Mouse (Mus musculus): ENCODE results near the gene Fbxw22. TPM values are rescaled to one million over a fixed set of nuclear protein-coding genes. Genes with fewer than 3 reads are reported as not detected.

Fbxw22 gene
- not detected in 2 replicates for polyA plus RNA-seq (2021; fragmentation: Nextera tagmentation)
- long read RNA-seq, experiment 1, result 0 reads
- long read RNA-seq, experiment 2, result 0 reads

DNA sequence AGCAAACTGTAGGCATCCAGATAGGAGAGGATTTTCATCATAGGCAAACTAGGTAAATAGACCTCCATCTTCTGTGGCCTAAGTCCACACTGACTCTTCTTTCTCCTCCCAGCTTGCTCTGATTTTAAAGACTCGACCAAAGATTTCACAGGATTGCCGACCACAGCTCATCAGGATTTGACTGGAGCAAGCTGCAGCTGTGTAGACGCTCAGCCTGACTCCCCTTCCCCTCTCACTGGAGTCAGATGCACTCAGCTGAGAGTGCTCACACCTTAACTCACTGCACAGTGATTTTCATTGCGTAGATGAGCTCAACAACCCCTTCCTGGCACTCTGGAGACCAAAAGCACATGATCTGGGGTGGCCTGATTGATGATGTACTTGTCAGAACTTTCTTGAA, at the start of gene Fbxw22:
Gene Fbxw22, minus strand, starts transcription at position 101 of the 400 bp plus-strand sequence.

GRCm38 (mm10) chr9:109449040-109449439, 44.9 kb upstream of the Fbxw22 start, which contains the start of gene Fbxw16:
Gene Fbxw16 (minus strand): TSS chr9:109449140.

GRCm38 (mm10) chr9:109339559-109339958, 64.5 kb downstream of the Fbxw22 start, which contains the start of gene Fbxw28:
Gene Fbxw28 (minus strand): TSS chr9:109339659.

Other genes starting within 250 kb of the Fbxw22 start
- gene Fbxw21, start 242.3 kb downstream of the Fbxw22 start, polyA plus RNA-seq (2021; fragmentation: Nextera tagmentation), result not detected in 2 replicates
- not detected in 2 replicates for gene Fbxw13, start 208.3 kb downstream of the Fbxw22 start, polyA plus RNA-seq (2021; fragmentation: Nextera tagmentation)
- not detected in 2 replicates for gene Fbxw20, start 169.5 kb downstream of the Fbxw22 start, polyA plus RNA-seq (2021; fragmentation: Nextera tagmentation)
- not detected in 2 replicates for gene Fbxw14, start 116.6 kb downstream of the Fbxw22 start, polyA plus RNA-seq (2021; fragmentation: Nextera tagmentation)
- gene Fbxw28, start 64.6 kb downstream of the Fbxw22 start, polyA plus RNA-seq (2021; fragmentation: Nextera tagmentation), result not detected in 2 replicates
- not detected in 2 replicates for gene Fbxw16, start 44.8 kb upstream of the Fbxw22 start, polyA plus RNA-seq (2021; fragmentation: Nextera tagmentation)
- not detected in 2 replicates for gene Fbxw19, start 91.6 kb upstream of the Fbxw22 start, polyA plus RNA-seq (2021; fragmentation: Nextera tagmentation)
- gene Fbxw15, start 164.0 kb upstream of the Fbxw22 start, polyA plus RNA-seq (2021; fragmentation: Nextera tagmentation), result 0.13 TPM in 1 of 2 replicates, not detected in the other
- gene Fbxw24, start 221.8 kb upstream of the Fbxw22 start, polyA plus RNA-seq (2021; fragmentation: Nextera tagmentation), result not detected in 2 replicates